Mouse (Mus musculus) G1E-ER4 (cell line): ENCODE measurements around the gene Rnf151. TPM values are rescaled to one million over a fixed set of nuclear protein-coding genes. Genes with fewer than 3 reads are reported as not detected.

Source experiments
- GATA1 ChIP-seq: IDR thresholded peaks from one replicate; pipeline ENCODE4 v1.8.0; 2012; ENCODE audit warnings: low read length, inconsistent platforms
- polyA plus RNA-seq: library from polyadenylated mRNA; stranded (reverse); fragments of >175 nt; gene quantifications from 2 replicates; pipeline ENCODE4 v1.2.3, GENCODE M21; 2012

Gene Rnf151
- polyA plus RNA-seq, 1 experiment, result 0.14 TPM

DNA sequence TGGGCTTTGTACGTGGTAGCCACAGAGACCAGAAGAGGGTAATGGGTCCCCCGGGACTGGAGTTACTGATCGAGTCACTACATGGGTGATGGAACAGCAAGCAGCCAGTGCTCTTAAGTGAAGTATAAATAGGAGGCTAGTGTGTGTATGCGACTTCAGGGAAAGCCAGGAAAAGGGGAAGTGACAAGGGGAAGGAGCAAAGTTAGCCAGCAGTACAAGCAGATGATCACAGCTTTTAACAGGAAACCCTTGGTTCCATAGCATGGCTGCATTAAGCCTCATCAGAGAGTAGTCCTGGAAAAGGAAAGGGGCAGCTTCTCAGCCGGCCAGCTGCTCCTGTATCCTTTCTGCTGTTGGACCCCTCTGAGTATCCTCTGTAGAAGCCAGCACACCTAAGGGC is 25.5 kb downstream of the Rnf151 start:
- no peak for TF ChIP-seq GATA1

DNA sequence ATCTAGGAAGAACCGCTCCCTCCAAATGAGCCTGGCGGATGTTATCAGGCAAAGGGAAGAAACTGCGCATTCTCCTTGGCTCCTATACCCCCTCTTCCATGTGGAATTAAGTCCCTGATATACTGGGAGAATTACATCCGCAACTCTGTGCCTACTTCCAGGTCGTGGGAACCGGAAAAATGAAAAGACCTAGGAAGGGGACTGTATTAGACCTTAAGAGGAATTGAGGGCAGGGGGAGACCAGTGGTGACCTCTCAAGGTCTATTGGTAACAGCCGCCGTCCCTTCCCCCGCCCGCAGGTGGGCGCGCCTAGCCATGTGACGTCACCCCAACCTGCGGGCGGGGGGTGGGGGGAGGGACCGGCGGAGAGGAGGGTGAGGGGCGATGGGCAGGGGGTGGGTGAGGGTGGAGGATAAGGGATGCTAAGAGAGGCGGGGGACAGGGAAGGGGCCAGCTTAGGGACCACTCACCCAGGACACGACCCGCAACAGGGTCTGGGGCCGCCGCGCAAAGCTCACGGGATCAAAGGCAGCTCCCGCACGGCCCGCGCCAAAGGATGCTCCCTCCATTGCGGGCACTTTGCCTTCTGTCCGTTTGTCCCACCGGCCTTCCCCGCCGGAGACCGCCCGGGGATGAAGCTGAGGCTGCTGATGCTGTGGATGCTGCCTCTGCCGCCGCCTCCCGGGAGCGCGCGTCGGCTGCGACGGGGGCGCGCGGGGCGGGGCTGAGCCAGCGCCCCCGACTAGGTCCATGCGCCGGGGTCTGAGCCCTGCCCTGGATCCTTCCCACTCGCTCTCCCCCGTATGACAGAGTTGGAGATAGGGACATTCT is 28.4 kb downstream of the Rnf151 start, which contains the start of gene Syngr3:
Syngr3 (minus strand) TSS at position 705 of the 831 bp plus-strand sequence.
- TF ChIP-seq GATA1, result no peak

DNA sequence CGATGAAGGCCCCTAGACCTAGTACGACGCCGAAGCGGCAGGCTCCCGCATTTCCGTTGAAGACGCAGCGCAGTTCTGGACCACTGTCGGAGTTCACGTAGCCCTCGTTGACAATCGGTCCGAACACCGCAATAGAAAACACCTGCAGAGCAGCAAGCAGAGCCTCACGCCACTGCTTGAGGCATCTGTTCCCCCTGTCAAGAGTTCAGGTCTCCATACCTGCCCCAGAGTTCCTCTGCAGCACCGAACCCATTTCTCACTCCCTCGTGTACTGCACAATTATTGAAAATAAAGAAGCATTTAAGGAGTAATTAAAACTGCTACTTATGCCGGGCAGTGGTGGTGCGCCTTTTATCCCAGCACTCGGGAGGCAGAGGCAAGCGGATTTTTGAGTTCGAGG is 30.3 kb downstream of the Rnf151 start:
- TF ChIP-seq GATA1, result no peak

DNA sequence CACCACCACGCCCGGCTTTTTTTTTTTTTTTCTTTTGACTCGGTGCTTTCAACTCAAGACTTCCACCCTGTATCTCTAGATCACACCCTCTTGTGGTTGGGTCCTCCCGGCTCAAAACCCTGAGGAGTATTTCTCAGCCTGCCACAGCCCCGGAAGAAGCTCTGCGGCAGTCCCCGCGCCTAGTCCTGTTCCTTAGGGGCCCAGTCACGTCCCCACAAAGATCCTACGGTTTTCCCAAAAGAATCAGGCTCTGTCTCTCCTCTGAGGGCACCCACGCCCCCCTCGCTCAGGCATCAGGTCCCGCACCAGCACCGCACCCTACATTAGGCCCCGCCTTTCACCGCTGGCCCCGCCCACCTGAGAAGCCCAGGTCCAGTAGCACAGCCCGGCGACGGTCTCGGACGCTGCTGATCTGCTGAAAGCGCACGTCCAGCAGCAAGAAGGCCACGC is 30.7 kb downstream of the Rnf151 start:
- TF ChIP-seq GATA1, result no peak

DNA sequence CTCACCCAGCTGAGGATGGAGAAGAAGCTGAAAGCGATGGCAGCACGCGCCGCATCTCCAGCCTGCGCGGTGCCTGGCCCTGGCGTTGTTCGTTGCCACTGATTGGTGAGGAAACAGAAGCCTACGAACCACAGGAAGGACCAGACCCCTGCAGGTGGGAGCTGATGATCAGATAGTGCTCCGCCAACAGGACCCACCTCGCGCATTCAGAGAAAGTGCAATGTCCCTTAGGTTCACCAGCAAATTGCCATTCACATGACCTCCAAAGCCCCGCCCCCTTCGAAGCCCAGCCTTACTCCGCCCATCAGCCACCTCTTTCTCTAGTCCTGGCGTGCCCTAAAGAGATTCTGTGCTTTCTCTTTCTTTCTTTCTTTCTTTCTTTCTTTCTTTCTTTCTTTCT is 31.3 kb downstream of the Rnf151 start:
- no peak for TF ChIP-seq GATA1

DNA sequence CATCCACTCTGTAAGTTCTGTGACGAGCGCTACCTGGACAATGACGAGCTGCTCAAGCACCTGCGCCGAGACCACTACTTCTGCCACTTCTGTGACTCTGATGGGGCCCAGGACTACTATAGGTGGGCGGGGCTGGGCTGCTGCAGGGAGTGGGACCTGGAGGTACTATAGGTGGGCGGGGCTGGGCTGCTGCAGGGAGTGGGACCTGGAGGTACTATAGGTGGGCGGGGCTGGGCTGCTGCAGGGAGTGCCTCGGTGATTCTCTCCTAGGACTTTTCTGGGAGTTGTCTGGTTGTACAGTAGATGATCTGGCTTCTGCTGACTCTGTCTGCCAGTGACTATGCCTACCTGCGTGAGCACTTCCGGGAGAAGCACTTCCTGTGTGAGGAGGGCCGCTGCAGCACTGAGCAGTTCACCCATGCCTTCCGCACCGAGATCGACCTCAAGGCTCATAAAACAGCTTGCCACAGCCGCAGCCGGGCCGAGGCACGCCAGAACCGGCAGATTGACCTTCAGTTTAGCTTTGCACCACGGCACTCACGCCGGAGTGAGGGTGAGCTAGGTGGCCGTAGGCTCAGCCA is 40.3 kb downstream of the Rnf151 start:
- no peak for TF ChIP-seq GATA1

DNA sequence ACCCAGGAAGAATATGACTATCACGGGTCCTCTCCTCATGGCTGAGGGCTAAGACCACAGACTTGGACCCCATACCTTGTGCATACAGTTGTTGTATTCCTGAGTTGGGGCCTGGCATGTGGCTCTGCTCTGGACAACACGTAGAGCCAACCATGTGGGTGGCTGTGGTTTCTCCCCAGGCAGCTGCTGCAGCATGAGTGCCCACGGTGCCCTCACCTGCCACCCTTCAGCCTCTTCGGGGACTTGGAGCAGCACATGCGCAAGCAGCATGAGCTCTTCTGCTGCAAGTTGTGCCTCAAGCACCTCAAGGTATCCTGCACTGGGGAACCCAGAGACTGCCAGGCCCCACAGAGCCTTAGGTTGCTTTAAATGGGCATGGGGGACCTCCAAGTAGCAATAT is 41.0 kb downstream of the Rnf151 start:
- no peak for TF ChIP-seq GATA1

DNA sequence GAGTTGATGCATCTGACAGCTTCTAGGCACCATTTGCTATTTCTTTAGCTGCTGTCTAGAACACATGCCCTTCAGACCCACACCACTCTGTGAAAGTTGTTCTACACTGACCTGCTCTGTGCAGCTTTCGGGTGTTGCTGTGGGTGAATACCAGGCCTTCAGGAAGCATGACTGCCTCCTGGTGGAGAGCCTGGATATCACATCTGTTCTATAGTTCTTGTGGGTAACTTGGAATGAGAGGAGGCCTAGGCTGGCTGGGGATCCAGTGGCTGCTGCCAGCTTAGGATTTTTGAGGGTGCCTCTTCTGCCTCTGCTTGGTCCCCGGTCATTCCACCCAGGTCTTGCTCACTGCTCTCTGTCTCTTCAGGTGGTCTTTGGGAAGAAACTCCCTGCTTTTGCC is 41.7 kb downstream of the Rnf151 start:
- no peak for TF ChIP-seq GATA1

DNA sequence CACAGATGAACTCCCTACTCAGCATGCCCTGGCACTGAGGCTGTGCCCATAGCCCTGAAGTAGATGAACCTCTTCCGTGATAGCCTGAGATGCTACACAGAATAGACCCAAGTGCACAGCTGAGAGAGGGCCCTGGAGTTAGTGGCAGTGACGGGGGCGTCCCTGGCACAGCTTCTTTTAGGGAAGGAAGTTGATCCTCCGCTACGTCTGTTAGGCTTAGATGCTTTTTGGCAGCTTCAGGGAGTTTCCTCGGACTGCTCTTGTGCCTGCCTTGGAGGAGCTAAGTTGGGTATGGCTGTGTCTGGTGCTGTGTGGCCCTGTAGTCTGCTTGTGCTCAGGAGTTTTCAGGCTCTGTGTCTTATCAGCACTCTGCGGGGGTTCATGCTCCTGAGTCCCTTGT is 43.6 kb downstream of the Rnf151 start:
- no peak for TF ChIP-seq GATA1

DNA sequence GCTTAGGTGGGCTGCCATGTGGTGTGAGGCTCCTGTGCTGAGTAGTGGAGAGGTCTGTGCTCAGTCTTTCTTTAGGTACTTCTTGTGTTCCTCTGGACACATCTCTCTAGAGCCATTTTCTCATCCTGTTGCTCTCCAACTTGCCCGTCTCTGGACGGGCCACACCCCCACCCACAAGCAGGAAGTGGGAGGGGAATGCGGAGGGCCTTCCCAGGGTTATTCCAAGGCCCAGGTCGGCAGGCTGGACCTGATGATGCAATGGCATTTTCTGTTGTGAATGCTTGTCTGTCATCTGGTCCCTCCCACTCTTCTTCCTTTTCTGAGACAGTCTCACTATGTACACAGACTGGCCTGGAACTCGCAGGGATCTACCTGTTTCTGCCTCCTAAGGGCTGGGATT is 45.7 kb downstream of the Rnf151 start:
- TF ChIP-seq GATA1, result no peak

DNA sequence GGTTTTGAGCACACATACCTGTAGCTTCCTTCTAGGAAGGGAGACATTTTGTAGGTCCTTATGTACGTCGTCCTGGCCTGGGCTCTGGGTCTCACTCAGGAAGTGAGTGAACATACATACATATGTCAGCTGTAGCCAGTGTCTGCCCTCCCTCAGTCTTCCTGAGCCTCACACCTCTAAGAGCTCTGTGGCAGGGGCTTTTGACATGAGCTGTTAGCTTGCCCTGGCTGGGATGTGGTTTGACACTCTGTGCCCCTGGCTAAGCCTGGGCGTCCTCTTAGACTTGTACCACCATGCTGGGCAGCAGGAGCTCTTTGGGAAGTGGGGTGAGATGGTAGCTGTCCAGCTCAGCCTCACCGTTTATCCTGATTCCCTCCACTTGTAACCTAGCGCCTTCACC is 46.5 kb downstream of the Rnf151 start:
- TF ChIP-seq GATA1, result no peak

DNA sequence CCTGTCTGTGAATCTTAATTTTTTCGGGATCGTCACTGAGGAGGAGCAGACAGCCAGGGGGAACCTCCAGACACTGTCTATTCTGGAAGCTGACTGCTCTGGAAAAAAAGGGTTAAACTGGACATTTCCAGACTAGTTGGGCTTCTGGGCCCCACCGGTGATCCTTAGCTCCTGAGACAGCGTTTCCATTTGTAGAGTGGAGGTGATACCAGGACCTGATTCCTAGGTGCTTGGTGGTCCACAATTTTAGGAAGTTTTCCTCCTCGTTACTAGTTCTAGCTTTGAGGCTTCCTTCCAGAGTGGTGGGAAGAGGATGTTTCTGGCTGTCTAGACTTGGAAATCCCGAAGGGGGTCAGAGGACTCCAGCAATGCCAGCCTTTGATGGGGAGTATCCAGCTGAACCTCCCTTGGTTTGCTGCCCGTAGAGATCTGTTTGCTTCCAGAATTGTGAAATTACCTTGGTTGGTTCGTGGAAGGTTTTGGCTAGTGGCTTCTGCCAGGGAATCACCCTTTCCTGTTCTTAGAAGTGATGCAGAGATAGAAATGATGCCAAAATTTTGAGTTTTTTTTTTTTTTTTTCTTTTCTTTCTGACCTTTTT is 47.5 kb downstream of the Rnf151 start:
- no peak for TF ChIP-seq GATA1

DNA sequence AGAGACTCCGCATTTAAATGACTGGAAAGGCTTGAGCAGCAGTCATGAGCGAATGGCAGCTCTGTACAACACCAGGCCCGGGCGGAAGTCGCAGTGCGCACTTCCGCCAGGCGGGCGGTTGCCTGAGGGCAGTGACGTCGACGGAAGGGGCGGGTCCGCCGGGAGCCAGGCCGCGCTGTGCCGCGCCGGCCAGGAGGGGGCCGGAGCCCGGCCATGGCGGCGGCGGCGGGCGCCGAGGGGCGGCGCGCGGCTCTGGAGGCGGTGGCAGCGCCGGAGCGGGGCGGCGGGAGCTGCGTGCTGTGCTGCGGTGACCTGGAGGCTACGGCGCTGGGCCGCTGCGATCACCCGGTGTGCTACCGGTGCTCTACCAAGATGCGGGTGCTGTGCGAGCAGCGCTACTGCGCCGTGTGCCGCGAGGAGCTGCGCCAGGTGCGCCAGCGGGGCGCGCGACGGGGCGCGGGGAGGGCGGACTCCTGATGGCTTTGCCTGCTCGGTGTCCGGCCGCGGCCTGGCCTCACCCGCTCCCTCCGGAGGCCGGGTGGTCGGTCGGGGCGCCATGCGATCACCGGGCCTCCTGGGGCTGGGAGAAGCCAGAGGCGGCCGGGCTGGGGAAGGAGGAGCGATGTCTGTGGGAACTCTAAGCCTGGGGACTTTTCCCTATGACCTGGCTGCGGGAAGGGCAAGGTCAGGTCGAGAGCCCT is 48.2 kb downstream of the Rnf151 start, which contains the start of gene Zfp598:
Zfp598 (plus strand) TSS at position 143 of the 701 bp plus-strand sequence.
- TF ChIP-seq GATA1, result no peak

DNA sequence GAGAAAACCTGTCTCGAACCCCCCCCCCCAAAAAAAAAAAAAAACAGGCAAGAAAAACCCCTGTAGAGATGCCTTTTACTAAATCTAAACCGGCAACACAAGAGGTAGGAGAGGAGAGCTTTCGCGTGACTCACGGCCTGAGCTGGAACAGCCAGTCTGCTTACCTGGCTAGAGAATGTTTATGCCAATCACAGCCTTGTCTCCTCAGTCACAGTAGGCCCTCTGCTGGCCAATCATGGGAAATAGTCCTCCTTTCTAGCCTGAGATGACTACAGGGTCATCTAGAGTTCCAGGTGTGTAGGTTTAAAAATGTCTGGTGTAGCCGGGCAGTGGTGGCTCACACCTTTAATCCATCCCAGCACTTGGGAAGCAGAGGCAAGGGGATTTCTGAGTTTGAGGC is 50.4 kb downstream of the Rnf151 start:
- no peak for TF ChIP-seq GATA1

Other genes with a start within 250 kb of the Rnf151 start
- 19.4 and 22.8 TPM in 2 replicates for gene E4f1, start 247.8 kb downstream of the Rnf151 start, polyA plus RNA-seq
- 75.9 and 87.6 TPM in 2 replicates for gene Pgp, start 247.7 kb downstream of the Rnf151 start, polyA plus RNA-seq
- gene Bricd5, start 244.2 kb downstream of the Rnf151 start, polyA plus RNA-seq, result 0.10 TPM in 1 of 2 replicates, not detected in the other
- gene Mlst8, start 239.0 kb downstream of the Rnf151 start, polyA plus RNA-seq, result 8.4 and 8.5 TPM in 2 replicates
- gene Caskin1, start 229.5 kb downstream of the Rnf151 start, polyA plus RNA-seq, result 0.01 TPM in 1 of 2 replicates, not detected in the other
- 239 and 240 TPM in 2 replicates for gene Traf7, start 190.1 kb downstream of the Rnf151 start, polyA plus RNA-seq
- gene Rab26, start 183.9 kb downstream of the Rnf151 start, polyA plus RNA-seq, result 0.29 and 0.30 TPM in 2 replicates
- 4.0 and 6.5 TPM in 2 replicates for gene Pkd1, start 168.2 kb downstream of the Rnf151 start, polyA plus RNA-seq
- gene Tsc2, start 85.4 kb downstream of the Rnf151 start, polyA plus RNA-seq, result 45.3 and 52.6 TPM in 2 replicates
- gene Nthl1, start 85.4 kb downstream of the Rnf151 start, polyA plus RNA-seq, result 24.0 and 31.0 TPM in 2 replicates
- not detected in 2 replicates for gene Slc9a3r2, start 67.7 kb downstream of the Rnf151 start, polyA plus RNA-seq
- gene Npw, start 59.6 kb downstream of the Rnf151 start, polyA plus RNA-seq, result not detected in 2 replicates
- 90.5 and 98.9 TPM in 2 replicates for gene Zfp598, start 48.4 kb downstream of the Rnf151 start, polyA plus RNA-seq
- gene Syngr3, start 28.1 kb downstream of the Rnf151 start, polyA plus RNA-seq, result 0.13 TPM in 2 replicates
- 149 and 186 TPM in 2 replicates for gene Gfer, start 21.9 kb downstream of the Rnf151 start, polyA plus RNA-seq
- 0.33 and 0.89 TPM in 2 replicates for gene Noxo1, start 21.8 kb downstream of the Rnf151 start, polyA plus RNA-seq
- gene Tbl3, start 10.4 kb downstream of the Rnf151 start, polyA plus RNA-seq, result 25.6 and 35.3 TPM in 2 replicates
- 2,301 and 3,917 TPM in 2 replicates for gene Rps2, start 53 bp upstream of the Rnf151 start, polyA plus RNA-seq
- 457 and 647 TPM in 2 replicates for gene Ndufb10, start 6.4 kb upstream of the Rnf151 start, polyA plus RNA-seq
- not detected in 2 replicates for gene Rpl3l, start 9.8 kb upstream of the Rnf151 start, polyA plus RNA-seq
- 11.1 and 11.3 TPM in 2 replicates for gene Msrb1, start 18.6 kb upstream of the Rnf151 start, polyA plus RNA-seq
- gene Hs3st6, start 34.9 kb upstream of the Rnf151 start, polyA plus RNA-seq, result not detected in 2 replicates
- 0.14 TPM in 2 replicates for gene Meiob, start 86.2 kb upstream of the Rnf151 start, polyA plus RNA-seq
- 27.1 and 44.6 TPM in 2 replicates for gene Hagh, start 122.1 kb upstream of the Rnf151 start, polyA plus RNA-seq
- 5.3 and 5.9 TPM in 2 replicates for gene Fahd1, start 132.3 kb upstream of the Rnf151 start, polyA plus RNA-seq
- gene Igfals, start 147.9 kb upstream of the Rnf151 start, polyA plus RNA-seq, result 0.02 and 0.03 TPM in 2 replicates
- 61.9 and 127 TPM in 2 replicates for gene Nubp2, start 168.3 kb upstream of the Rnf151 start, polyA plus RNA-seq
- gene Spsb3, start 168.6 kb upstream of the Rnf151 start, polyA plus RNA-seq, result 37.1 and 46.2 TPM in 2 replicates
- gene Eme2, start 177.0 kb upstream of the Rnf151 start, polyA plus RNA-seq, result 35.4 and 42.9 TPM in 2 replicates
- gene Mrps34, start 177.1 kb upstream of the Rnf151 start, polyA plus RNA-seq, result 151 and 160 TPM in 2 replicates
- 30.3 and 35.4 TPM in 2 replicates for gene Nme3, start 178.4 kb upstream of the Rnf151 start, polyA plus RNA-seq
- 24.7 and 30.8 TPM in 2 replicates for gene Mapk8ip3, start 218.9 kb upstream of the Rnf151 start, polyA plus RNA-seq
- gene Jpt2, start 242.6 kb upstream of the Rnf151 start, polyA plus RNA-seq, result 25.6 and 35.6 TPM in 2 replicates